Mouse (Mus musculus) liver, embryonic 13.5 days (tissue): ENCODE measurements around the gene Mpp6. TPM values are rescaled to one million over a fixed set of nuclear protein-coding genes. Genes with fewer than 3 reads are reported as not detected.

Experiments
- ATAC-seq: fragments of 200-750 bp; cut with Nextera tagmentation; 2 replicates; pipeline ENCODE4 v1.8.0; 2017; ENCODE audit warnings: low read depth, mild to moderate bottlenecking, moderate number of reproducible peaks, moderate library complexity
- DNase-seq: peaks from one replicate; pipeline ENCODE4 v3.0.0; 2022
- H3K27ac ChIP-seq: fragments of 300-500 bp; sonication (generic); 2 replicates; pipeline ENCODE4 v1.5.1; 2015; ENCODE audit warnings: moderate library complexity, mild to moderate bottlenecking, inconsistent platforms
- H3K27me3 ChIP-seq: fragments of 300-500 bp; sonication (generic); 2 replicates; pipeline ENCODE4 v1.6.1; 2015; ENCODE audit warnings: mild to moderate bottlenecking, inconsistent platforms
- H3K36me3 ChIP-seq: fragments of 300-500 bp; sonication (generic); 2 replicates; pipeline ENCODE4 v1.6.1; 2015; ENCODE audit warnings: mild to moderate bottlenecking, inconsistent platforms
- H3K4me1 ChIP-seq: fragments of 300-500 bp; sonication (generic); replicated peaks from 2 replicates; pipeline ENCODE4 v1.6.1; 2015; ENCODE audit warnings: inconsistent platforms
- H3K4me2 ChIP-seq: fragments of 300-500 bp; sonication (generic); 2 replicates; pipeline ENCODE4 v1.6.1; 2015; ENCODE audit warnings: inconsistent platforms, mild to moderate bottlenecking, moderate library complexity
- H3K4me3 ChIP-seq: fragments of 300-500 bp; sonication (generic); replicated peaks from 2 replicates; pipeline ENCODE4 v1.5.1; 2015; ENCODE audit warnings: mild to moderate bottlenecking, inconsistent platforms
- H3K9ac ChIP-seq: fragments of 300-500 bp; sonication (generic); 2 replicates; pipeline ENCODE4 v1.6.1; 2015; ENCODE audit warnings: mild to moderate bottlenecking, inconsistent platforms
- H3K9me3 ChIP-seq: fragments of 300-500 bp; sonication (generic); replicated peaks from 2 replicates; pipeline ENCODE4 v1.6.1; 2016; ENCODE audit warnings: inconsistent platforms
- WGBS: fragments of 180-500 bp; shearing (Covaris S2); methylation state at CpG from one replicate; pipeline ENCODE4 v1.1.7; 2015; ENCODE audit not compliant: insufficient replicate concordance; 5-methylcytosine and 5-hydroxymethylcytosine counted together
- polyA plus RNA-seq: library from polyadenylated mRNA; unstranded; fragments of >200 nt; fragmentation: Nextera tagmentation; extraction: Ambion mirVana; gene quantifications from 2 replicates; pipeline ENCODE4 v1.2.1, GENCODE M21; 2015

Gene Mpp6
- polyA plus RNA-seq, 1 experiment from 2014 or later = 43.1 TPM

- Histone ChIP-seq H3K9me3 (no peaks in the 10 kb centered on the region), H3K36me3 (no peaks in the 10 kb centered on the region), H3K4me3 (no peak overlapping the region), H3K27me3 (no peaks in the 10 kb centered on the region), H3K4me1 (no peaks in the 10 kb centered on the region), H3K4me2 (no peak overlapping the region), H3K27ac (no peak overlapping the region), H3K9ac (no peak overlapping the region)
- DNase-seq (no peak), ATAC-seq (no peak)
- 68% methylated on average over 4 of the region's 4 CpGs for WGBS
Measured at GRCm38 (mm10) chr6:50204356-50204755, 94.3 kb downstream of the Mpp6 start.

- Histone ChIP-seq H3K4me2 (no peak overlapping the region), H3K4me1 (no peaks in the 10 kb centered on the region), H3K4me3 (no peak overlapping the region), H3K9ac (no peak overlapping the region), H3K9me3 (no peaks in the 10 kb centered on the region), H3K27me3 (no peaks in the 10 kb centered on the region), H3K27ac (no peak overlapping the region), H3K36me3 (no peaks in the 10 kb centered on the region)
- DNase-seq = no peak
- 75% methylated on average over 4 of the region's 4 CpGs for WGBS
- no peak for ATAC-seq
Measured at GRCm38 (mm10) chr6:50205093-50205492, 95.1 kb downstream of the Mpp6 start.

DNA sequence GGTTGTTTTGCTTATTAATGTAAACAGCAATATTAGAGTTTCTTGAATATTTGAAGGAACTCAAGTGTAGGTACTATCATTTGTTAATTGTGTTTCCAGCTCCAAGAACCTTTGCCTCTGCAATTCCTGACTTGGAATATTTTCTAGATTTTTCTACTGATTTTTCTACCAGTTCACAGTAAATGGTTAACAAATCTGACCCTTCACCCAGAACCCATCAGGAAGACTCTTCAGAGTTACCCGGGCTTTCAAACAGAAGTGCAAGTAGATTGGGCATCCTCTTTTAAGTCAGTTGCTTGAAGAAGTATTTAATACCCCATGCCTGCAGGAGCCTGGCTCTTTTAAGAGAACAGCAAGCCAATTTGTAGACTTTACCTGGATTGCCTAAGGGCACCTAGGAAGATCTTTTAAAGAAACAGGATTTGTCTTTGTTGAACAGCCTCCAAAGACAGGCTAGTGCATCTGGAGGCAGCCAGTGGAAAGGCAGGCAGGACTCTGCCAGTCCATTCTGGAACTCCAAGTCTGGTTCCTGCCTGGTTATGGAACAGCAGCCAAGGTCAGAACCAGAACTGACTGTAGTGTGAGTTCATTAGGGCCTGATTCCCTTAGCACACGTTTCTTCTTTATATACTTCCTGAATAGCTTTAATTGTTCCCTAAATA is 104.8 kb downstream of the Mpp6 start:
- H3K4me3 ChIP-seq = no peak overlapping the region
- no peak for ATAC-seq
- WGBS = 41% methylated on average over 2 of the region's 2 CpGs

GRCm38 (mm10) chr6:50215373-50215745 is 105.3 kb downstream of the Mpp6 start:
- ATAC-seq = no peak
- Histone ChIP-seq H3K36me3 (no peaks in the 10 kb centered on the region), H3K4me1 (no peaks in the 10 kb centered on the region), H3K4me2 (no peak overlapping the region), H3K27me3 (no peaks in the 10 kb centered on the region), H3K9ac (no peak overlapping the region), H3K4me3 (no peak overlapping the region), H3K9me3 (no peaks in the 10 kb centered on the region), H3K27ac (no peak overlapping the region)
- 66% methylated on average over 2 of the region's 2 CpGs for WGBS
- DNase-seq = no peak

More for the DNA sequence above, 104.8 kb downstream of the Mpp6 start:
- Histone ChIP-seq H3K27ac (no peak overlapping the region), H3K4me1 (no peaks in the 10 kb centered on the region), H3K9me3 (no peaks in the 10 kb centered on the region), H3K9ac (no peak overlapping the region), H3K4me2 (no peak overlapping the region), H3K36me3 (no peaks in the 10 kb centered on the region), H3K27me3 (no peaks in the 10 kb centered on the region)
- no peak for DNase-seq

GRCm38 (mm10) chr6:50215986-50216385 is 105.9 kb downstream of the Mpp6 start:
- ATAC-seq = no peak
- Histone ChIP-seq H3K9me3 (no peaks in the 10 kb centered on the region), H3K4me2 (no peak overlapping the region), H3K9ac (no peak overlapping the region), H3K27me3 (no peaks in the 10 kb centered on the region), H3K4me1 (no peaks in the 10 kb centered on the region), H3K4me3 (no peak overlapping the region), H3K27ac (no peak overlapping the region), H3K36me3 (no peaks in the 10 kb centered on the region)
- no peak for DNase-seq
- WGBS = 72% methylated on average over 4 of the region's 4 CpGs

- Histone ChIP-seq H3K4me2 (no peak overlapping the region), H3K9ac (no peak overlapping the region), H3K36me3 (no peaks in the 10 kb centered on the region), H3K4me3 (no peak overlapping the region), H3K9me3 (no peaks in the 10 kb centered on the region), H3K4me1 (no peaks in the 10 kb centered on the region), H3K27me3 (no peaks in the 10 kb centered on the region), H3K27ac (no peak overlapping the region)
- 52% methylated on average over 3 of the region's 3 CpGs for WGBS
- DNase-seq (no peak), ATAC-seq (no peak)
Measured at GRCm38 (mm10) chr6:50218628-50219027, 108.6 kb downstream of the Mpp6 start.

DNA sequence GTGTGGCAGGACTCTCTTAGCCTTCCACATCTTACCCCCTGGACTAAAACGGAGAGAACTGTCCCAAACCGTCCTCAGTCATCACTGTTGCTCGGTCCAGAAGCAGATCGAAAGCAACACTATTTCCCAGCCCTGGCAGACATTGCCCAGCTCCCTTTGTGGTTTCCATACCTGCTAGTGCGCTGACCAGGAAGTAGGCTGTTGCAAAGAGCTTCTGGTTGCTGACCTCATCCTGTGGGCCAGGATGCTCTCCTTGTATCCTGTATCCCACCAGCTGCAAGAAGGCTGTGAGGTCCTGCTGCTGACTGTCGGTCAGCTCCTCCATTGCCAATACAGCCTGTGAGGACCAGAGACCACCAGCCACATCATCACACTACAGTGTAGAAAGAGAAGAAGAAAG is 109.0 kb downstream of the Mpp6 start:
- Histone ChIP-seq H3K27ac (no peak overlapping the region), H3K4me3 (no peak overlapping the region), H3K4me2 (no peak overlapping the region), H3K36me3 (no peaks in the 10 kb centered on the region), H3K4me1 (no peaks in the 10 kb centered on the region), H3K9ac (no peak overlapping the region), H3K27me3 (no peaks in the 10 kb centered on the region), H3K9me3 (no peaks in the 10 kb centered on the region)
- DNase-seq (no peak), ATAC-seq (no peak)
- 55% methylated on average over 6 of the region's 6 CpGs for WGBS

DNA sequence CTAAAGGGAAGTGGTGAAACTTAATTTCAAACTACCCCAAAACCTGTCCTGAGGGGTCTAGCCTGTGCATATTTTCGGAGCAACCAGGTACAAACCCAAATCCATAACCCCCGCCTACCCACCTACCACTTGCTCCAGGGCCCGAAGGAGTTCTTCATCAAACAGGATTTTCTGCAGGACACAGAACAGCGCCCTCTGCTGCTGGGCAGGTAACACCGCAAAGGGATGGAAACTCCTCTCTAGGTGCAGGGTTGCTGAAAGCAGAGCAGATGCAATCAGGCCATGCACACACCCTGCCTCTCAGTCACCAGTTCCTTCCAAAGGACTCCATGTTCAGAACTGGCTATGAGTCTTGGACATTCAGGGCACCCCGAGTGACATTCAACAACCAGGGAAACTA is 110.8 kb downstream of the Mpp6 start:
- peak; percentile 5 for DNase-seq
- no peak overlapping the region for H3K9ac ChIP-seq
- no peak for ATAC-seq
- no peak overlapping the region for H3K4me2 ChIP-seq
- no peak overlapping the region for H3K4me3 ChIP-seq
- no peaks in the 10 kb centered on the region for H3K36me3 ChIP-seq
- no peaks in the 10 kb centered on the region for H3K9me3 ChIP-seq
- H3K27ac ChIP-seq = no peak overlapping the region
- WGBS = 35% methylated on average over 6 of the region's 6 CpGs
- H3K27me3 ChIP-seq = no peaks in the 10 kb centered on the region
- H3K4me1 ChIP-seq = no peaks in the 10 kb centered on the region

- H3K9ac ChIP-seq = no peak overlapping the region
- no peaks in the 10 kb centered on the region for H3K4me1 ChIP-seq
- H3K36me3 ChIP-seq = no peaks in the 10 kb centered on the region
- DNase-seq (no peak), ATAC-seq (no peak)
- H3K27me3 ChIP-seq = no peaks in the 10 kb centered on the region
- WGBS = 60% methylated on average over 5 of the region's 5 CpGs
- H3K9me3 ChIP-seq = no peaks in the 10 kb centered on the region
- no peak overlapping the region for H3K4me3 ChIP-seq
- H3K27ac ChIP-seq = no peak overlapping the region
- H3K4me2 ChIP-seq = no peak overlapping the region
Measured at GRCm38 (mm10) chr6:50222351-50222750, 112.3 kb downstream of the Mpp6 start.

GRCm38 (mm10) chr6:50222986-50223385 is 112.9 kb downstream of the Mpp6 start:
- ATAC-seq (no peak), DNase-seq (no peak)
- Histone ChIP-seq H3K4me1 (no peaks in the 10 kb centered on the region), H3K36me3 (no peaks in the 10 kb centered on the region), H3K27me3 (no peaks in the 10 kb centered on the region), H3K27ac (no peak overlapping the region), H3K4me2 (no peak overlapping the region), H3K9ac (no peak overlapping the region), H3K4me3 (no peak overlapping the region), H3K9me3 (no peaks in the 10 kb centered on the region)
- WGBS = 29% methylated on average over 5 of the region's 5 CpGs

DNA sequence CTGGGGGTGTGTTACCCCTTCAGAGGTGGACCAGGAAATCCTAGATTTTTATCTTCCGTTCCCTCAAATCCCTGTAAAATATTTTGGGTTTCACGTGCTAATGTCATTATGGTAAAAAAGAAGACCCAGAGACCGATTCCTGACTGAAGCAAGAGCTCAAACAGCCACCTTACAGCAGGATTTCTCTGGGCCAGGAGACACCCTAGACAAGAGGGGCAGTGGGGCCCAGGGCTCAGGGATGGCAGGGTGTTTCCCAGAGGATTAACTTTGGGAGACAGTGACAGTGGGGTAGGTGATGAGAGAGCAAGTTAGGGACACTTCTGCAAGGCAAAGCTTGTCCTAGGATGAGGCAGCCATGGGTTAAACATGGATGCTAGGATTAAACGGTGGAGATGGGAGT is 113.6 kb downstream of the Mpp6 start:
- Histone ChIP-seq H3K27ac (no peak overlapping the region), H3K4me2 (no peak overlapping the region), H3K4me3 (no peak overlapping the region), H3K36me3 (no peaks in the 10 kb centered on the region), H3K4me1 (no peaks in the 10 kb centered on the region), H3K9ac (no peak overlapping the region), H3K27me3 (no peaks in the 10 kb centered on the region), H3K9me3 (no peaks in the 10 kb centered on the region)
- ATAC-seq = no peak
- DNase-seq = no peak
- 68% methylated on average over 4 of the region's 4 CpGs for WGBS

GRCm38 (mm10) chr6:50225232-50225631 is 115.2 kb downstream of the Mpp6 start:
- Histone ChIP-seq H3K27me3 (no peaks in the 10 kb centered on the region), H3K4me2 (no peak overlapping the region), H3K36me3 (no peaks in the 10 kb centered on the region), H3K4me1 (no peaks in the 10 kb centered on the region), H3K27ac (no peak overlapping the region), H3K4me3 (no peak overlapping the region), H3K9me3 (no peaks in the 10 kb centered on the region), H3K9ac (no peak overlapping the region)
- DNase-seq (no peak), ATAC-seq (no peak)
- WGBS = 54% methylated on average over 5 of the region's 5 CpGs
